Mouse (Mus musculus) heart, postnatal 0 days (tissue): ENCODE results near the gene Abi3.

Experiments used
- CTCF ChIP-seq: IDR thresholded peaks from 2 replicates; pipeline ENCODE4 v1.5.1; 2016; ENCODE audit warnings: antibody characterized with exemption, control low read depth, low read depth
- EP300 ChIP-seq: IDR thresholded peaks from 2 replicates; pipeline ENCODE4 v1.6.1; 2016; ENCODE audit warnings: antibody characterized with exemption, low read depth

- TF ChIP-seq EP300 (no peak), CTCF (no peak)
Observed at GRCm38 (mm10) chr11:95827168-95827447, 15.2 kb downstream of the Abi3 start.
